Mouse (Mus musculus) spleen, postnatal 14 days (tissue): ENCODE data around the gene Gale.

ENCODE experiments used
- DNase-seq, 2 experiments: peaks; one replicate each; pipeline ENCODE4 v3.0.0; 2021 to 2022; ENCODE audit warnings: low spot score in 2 of 2

Gale gene

GRCm38 (mm10) chr4:135963457-135964193 lies at the start of gene Gale:
TSS of gene Gale (plus strand) at chr4:135963727.
- DNase-seq, result peak; percentile 86 to 88

- no peak for DNase-seq
These were observed 44.8 kb upstream of the Gale start for GRCm38 (mm10) chr4:135918635-135919279.

GRCm38 (mm10) chr4:135919280-135919639 lies 44.3 kb upstream of the Gale start:
- no peak for DNase-seq

- peak; percentile 95 to 97 for DNase-seq
These were observed 43.0 kb upstream of the Gale start, which contains the start of gene Fuca1 for GRCm38 (mm10) chr4:135920304-135921241. TSS of gene Fuca1 (plus strand) at chr4:135920735.

DNA sequence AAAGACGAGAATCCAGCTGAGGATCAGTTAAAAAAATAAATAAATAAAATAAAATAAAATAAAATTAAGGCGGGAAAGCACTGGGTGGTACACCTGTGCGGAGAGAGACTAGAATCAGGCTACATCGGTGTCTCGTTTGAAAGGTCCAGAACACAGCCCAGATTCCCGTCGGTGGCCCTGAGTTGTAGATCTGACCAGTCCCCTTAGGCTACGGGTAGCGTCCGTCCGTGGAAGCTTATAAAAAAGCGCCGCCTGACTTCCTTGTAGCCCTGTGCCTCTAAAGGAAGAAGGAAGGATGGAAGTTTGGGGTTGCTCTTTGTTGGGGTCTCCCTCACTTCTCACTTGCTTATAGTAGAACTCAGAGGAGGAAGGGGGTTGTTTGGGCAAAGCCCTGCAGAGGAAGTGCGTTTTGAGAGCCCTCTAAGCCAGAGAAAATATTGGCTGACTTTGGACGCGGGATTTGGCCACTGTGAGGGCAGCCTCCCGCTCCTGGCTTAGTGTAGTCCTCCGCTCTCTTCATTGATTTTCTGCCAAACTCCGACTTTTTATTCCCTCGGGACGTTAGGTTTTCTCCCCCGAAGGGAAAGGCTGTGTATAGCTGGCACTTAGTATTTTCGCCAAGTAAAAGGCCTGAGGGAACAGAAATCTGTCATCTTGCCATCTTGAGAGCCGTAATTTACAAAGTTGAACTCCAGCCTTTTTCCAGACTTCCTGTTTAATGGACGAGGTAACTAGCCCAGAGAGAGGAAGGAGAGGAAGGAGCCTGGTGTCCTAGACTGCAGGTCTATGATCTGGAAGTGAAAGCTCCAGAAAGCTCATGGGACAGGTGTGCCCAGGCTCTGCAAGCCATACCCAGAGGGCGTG lies 42.0 kb upstream of the Gale start:
- DNase-seq, result no peak

- DNase-seq, result no peak
These were observed 41.3 kb upstream of the Gale start for GRCm38 (mm10) chr4:135922190-135922589.

DNA sequence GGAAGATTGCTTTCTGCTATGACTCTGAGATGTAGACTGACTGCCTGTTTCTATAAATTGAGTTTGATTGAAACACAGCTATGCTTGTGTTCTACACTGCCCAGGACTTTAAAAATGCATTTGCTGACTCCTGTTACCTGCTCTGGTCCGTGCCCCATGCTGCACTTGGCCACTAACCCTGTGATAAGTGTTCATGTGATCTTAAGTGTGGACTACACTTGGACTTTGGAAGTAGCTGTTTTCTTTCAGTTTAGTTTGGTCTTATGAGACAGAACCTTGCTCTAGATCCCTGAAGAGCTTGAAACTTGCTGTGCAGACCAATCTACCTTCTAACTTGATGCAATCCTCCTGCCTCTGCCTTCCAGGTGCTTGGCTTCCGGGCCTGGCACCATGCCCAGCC lies 39.1 kb upstream of the Gale start:
- DNase-seq, result no peak

DNA sequence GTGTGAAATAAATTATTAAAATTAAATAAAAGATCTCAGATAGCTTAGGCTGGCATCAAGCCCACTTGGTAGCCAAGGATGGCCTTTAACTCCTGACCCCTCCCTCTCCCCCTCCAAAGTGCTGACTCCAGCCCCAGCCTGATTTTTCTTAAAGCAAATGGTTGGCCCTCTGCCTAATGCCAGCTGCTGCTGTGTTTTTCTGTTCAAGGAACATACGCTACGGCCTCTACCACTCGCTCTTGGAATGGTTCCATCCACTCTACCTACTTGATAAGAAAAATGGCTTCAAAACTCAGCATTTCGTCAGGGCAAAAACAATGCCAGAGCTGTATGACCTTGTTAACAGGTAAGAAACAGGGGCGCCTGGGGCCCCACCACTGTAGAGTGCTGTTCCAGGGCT lies 38.2 kb upstream of the Gale start:
- no peak for DNase-seq

- DNase-seq, result no peak
These were observed 37.2 kb upstream of the Gale start for GRCm38 (mm10) chr4:135926195-135926808.

DNA sequence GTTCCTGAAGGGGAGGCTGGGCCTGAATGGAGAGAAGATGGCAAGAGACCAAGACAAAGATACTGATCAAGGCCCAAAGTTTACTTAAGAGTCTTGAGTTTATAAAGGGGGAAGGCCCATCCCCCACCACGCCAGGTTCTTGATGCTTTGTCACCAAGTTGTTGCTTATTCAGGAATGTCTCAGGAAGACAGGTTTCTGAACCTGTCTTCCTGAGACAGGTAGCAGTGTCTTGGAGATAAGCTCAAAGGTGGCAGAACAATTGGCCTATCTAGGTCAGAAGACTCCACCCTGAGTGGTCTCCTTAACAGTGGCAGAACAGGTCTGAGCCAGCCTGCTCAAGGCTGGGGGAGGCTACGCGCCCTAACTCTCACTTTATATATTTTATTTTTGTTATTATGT lies 36.7 kb upstream of the Gale start:
- no peak for DNase-seq

DNA sequence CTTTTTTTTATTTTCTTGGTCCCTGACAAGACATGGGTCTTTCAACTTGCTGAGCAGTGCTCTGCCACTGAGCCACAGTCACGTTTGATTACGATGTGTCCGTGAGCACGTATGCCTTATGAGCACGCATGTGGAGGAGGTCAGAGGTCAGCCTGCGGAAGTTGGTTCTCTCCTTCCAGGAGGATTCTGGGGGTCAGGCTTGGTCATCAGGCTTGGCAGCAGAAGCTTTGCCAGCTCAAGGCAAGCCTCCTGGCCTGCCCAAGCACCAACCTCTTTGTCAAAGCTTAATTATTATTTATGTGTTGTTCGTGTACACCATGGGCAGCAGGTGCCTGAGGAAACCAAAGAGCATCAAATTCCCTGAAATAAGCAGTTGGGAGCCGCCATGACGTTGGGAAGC lies 35.2 kb upstream of the Gale start:
- DNase-seq, result no peak

DNA sequence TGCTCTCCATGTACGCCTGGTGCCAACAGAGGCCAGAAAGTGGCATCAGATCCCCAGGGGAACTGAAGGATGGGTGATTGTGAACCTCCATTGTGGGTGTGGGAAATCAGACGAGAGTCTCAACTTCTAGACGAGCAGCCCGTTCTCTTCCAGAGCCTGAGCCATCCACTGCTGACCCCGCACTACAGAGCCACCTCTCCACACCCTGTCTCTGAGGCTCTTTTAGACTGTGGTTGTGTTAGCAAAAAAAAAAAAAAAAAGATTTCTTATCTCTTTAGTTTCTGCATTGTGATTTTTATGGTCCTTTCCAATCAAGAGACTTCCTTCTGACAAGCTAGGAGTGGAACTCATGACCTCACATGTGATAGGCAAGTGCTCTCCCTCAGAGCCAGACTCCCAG lies 34.1 kb upstream of the Gale start:
- DNase-seq, result no peak

- no peak for DNase-seq
These were observed 33.7 kb upstream of the Gale start for GRCm38 (mm10) chr4:135929828-135930227.

DNA sequence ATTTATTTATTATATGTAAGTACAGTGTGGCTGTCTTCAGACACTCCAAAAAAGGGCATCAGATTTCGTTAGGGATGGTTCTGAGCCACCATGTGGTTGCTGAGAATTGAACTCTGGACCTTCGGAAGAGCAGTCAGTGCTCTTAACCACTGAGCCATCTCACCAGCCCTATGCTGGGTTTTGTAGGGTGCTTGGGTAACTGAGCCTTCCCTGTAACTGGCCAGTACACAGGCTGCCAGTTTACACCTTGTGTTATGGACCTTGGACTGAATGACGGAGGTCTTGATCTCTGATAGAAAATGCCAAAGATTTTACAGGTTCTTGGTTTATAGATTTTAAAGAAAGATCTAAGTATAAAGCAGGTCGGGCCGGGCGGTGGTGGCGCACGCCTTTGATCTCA lies 33.3 kb upstream of the Gale start:
- DNase-seq, result no peak

DNA sequence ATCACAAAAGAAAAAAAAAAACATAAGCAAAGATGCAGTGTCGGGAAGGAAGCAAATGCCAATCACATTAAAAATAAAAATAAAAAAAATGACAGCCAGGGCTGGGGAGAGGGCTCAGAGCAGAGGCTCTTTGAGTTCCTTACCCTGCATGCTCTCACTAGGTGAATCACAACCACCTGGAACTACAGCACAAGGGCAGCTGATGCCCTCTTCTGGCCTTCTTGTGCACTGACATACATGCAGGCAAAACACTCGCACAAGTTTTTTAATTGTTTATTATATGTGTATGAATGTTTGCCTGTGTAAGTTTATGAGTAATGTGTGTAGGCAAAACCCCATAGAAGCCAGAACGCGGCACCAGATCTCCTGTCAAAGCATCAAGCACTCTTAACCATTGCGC lies 31.7 kb upstream of the Gale start:
- no peak for DNase-seq

DNA sequence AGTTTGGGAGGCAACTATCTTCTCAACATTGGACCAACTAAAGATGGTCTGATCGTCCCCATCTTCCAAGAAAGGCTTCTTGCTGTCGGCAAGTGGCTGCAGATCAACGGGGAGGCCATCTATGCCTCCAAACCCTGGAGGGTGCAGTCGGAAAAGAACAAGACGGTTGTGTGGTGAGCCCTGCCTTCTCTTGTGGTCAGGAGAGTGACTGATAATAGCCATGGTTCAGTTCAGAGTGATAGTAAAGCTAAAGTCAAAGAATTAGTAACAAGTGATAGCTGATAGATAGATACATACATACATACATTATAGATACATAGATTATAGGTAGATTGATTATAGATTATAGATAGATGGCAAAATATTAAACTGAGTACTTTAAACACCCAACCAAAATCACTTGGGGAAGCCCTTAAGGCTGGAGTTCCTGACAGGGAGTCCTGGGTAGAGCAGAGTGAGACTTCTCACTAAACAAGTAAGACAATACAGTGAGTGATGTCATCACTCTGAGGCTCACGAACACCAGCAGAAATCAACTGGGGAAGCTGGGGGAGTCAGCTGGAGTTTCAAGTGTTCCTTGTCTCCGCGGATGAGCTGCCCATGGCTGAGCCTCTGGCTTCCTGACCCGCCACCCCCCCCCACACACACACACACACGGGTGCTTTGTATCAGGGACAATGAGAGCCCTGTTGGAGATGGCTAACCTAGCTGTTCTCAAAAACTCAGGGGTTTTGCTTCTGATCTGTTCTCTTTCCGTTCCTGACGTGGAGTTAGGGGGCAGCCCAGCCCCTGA lies 28.6 kb upstream of the Gale start:
- no peak for DNase-seq

DNA sequence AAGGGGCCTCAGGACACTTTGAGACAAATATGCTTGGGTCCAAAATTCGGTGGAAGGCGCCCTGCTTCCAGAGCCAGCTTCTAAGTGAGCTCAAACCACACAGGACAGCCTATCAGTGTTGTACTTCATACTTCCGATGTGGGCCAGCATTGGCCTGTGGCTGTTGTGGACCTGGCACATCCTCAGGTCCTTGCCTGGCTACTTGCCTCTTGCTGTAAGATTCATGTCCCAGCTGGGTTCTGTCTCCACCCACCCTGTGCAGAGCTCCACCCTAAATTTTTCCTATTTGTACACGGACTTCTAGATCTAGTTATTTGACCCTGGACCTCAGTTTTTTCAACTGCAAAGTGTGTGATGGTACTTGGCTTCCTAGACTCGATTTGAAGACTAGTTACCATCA lies 28.0 kb upstream of the Gale start:
- DNase-seq, result no peak

- DNase-seq, result no peak
These were observed 24.7 kb upstream of the Gale start for GRCm38 (mm10) chr4:135938858-135939257.

- peak in 1 of 2 experiments; percentile 37 for DNase-seq
These were observed 22.5 kb upstream of the Gale start for GRCm38 (mm10) chr4:135941026-135941425.

DNA sequence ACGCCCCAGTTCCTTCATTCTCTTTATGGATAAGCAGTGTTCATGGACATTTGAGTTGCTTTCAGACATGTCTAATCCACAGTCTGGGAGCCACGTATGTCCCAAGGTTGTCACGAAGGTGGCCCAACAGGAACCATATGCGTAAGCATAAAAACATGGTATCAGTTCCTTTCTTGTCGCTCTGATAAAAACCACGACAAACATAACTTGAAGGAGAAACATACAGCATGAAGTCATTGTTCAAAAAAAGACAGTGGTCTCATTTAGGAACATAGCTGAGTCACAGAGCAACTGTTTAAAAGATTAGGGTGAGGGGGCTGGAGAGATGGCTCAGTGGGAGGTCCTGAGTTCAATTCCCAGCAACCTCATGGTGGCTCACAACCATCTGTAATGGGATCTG lies 21.3 kb upstream of the Gale start:
- DNase-seq, result no peak
